Mouse (Mus musculus): ENCODE measurements around the gene Cutc.

Gene Cutc

DNA sequence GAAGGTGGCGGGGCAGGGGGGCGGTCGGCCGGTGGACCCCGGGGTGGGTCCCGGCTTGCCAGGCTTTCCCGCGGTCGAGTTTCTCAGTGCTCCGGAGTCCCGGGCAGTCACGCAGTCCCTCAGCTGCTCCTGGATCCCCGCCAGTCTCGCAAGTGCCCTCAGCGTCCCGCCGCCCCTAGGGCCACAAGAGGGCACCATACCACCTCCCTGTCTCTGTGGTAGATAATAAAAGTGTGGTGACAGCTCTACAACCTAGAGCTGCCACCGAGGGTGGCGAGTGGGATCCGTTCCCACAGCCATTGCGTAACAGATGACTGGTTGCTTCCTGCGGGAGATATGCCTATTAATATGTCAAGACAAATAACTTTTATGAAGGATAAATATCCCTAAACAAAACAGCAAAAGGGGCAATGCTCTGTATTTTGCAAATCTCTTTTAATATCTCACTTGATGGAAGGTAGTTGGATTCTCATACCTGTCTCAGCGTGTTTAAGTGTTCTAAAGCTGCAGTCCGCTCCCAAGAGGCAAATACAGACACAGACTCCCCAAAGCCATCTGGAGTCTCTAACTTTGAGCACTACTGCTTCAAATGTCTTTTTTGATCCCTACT, 535 bp downstream of the Cutc start:
- in situ Hi-C loops (cut with MboI, MseI), result no loop called here

DNA sequence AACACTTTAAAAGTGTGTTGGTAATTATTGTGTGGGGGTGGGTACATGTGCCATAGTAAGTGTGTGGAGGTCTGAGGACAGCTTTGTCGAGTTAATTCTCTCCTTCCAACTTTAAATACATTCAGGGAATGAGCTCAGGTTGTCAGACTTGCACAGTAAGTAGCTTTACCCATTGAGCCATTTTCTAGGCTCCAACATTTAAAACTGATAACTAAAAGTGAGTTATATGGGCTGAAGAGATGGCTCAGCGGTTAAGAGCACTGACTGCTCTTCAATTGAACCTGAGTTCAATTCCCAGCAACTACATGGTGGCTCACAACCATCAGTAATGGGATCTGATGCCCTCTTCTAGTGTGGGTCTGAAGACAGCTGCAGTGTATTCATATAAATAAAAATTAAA, 1.4 kb downstream of the Cutc start:
- in situ Hi-C loops (cut with MboI, MseI), result no loop called here

DNA sequence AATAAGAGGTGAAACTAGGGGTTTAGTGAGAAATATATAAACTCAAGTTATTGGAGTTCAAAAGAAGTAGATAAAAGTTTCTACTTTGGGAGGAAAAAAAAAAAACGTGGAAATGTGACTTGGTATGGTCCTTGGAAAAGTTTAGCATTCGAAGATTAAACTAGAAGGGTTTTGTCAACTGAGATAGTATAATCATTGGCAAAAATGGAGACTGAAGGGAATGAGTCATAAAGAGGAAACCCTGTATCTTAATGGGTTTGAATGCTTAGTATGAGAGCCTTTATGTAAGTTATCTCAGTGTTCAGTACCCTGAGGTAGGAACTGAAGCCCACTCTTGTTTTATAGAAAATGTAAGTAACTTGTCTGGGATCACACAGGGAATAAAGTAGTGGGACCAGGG, 2.1 kb downstream of the Cutc start:
- in situ Hi-C loops (cut with MboI, MseI), result no loop called here

DNA sequence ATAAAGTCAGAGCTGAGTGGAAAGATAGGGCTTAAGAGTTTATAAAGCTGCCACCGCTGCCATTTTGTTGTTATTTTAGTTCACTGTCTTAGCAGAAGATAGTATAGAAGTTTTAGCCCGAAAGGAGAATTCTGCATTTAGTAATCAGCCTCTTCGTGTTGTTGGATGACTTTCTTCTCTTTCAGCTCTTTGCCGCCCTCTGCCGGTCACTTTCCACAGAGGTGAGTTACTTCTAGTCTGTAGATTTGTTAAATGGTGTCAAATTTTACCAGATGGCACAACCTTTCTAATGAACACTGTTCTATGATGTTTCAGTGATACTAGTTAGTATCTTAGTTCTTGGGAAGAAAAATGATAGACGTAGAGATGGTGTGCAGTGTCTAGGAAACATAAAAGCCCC, 7.7 kb downstream of the Cutc start:
- in situ Hi-C loops (cut with MboI, MseI), result no loop called here

DNA sequence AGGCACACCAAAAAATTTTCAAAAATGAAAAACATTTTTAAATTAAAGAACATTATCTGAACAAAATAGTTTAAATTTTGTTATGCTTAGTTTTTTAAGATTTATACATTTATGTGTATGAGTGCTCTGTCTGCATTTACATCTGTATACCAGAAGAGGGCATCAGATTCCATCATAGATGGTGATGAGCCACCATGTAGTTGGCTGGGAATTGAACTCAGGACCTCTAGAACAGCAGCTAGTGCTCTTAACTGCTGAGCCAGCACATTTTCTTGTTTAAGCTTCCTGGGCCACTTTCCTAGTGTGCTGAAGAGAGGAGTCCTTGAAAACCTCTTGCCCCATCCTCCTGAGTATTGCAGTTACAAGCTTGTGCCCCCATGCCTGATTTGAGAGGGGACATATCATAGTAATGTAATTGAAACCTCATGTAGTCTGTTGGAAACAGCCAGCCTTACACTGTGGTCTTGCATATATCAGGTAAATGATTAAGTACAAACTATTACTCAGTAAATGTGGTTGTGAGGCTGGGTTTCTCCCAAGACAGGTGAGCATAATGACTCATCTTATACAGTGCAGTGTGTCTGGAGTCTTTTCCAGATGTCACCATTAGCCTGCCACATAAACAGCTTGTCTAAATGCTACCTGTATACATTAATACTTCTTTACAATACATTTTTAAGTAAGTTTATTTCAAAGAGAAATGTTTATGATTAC, 8.9 kb downstream of the Cutc start:
- in situ Hi-C loops (cut with MboI, MseI), result no loop called here

DNA sequence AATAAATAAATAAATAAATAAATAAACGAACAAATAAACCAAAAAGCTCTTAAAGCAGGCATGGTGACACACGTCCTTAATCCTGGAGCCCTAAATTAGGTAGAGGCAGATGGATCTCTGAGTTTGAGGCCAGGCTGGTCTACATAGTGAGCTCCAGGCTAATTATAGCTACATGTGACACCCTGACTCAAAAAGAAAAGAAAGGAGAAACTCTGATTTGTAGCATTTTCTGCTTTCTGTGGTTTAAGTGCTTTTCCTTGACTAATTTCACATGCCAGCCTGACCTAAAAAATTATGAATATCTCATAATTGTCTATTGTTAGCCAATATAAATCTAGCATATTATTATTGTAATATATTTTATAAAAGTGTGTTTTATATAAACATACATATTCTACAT, 9.6 kb downstream of the Cutc start:
- in situ Hi-C loops (cut with MboI, MseI), result no loop called here

DNA sequence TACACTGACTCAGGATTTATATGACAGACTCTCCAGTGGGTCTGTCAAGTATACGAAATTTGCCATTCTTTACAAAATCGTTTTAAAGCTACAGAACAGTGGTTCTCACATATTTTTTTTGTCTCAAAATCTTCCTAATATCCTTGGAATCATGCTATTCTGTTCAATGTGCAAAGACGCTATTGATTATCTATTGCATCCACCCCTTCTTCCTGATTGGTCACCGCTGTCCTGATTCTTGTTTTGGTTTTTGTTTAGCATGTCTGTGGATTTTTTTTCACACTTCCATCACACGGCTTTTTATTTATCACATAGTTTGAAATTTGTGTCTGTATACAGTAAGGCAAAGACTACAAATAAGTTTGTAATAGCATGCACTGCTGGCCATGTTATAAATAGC, 13.7 kb downstream of the Cutc start:
- in situ Hi-C loops (cut with MboI, MseI), result no loop called here

DNA sequence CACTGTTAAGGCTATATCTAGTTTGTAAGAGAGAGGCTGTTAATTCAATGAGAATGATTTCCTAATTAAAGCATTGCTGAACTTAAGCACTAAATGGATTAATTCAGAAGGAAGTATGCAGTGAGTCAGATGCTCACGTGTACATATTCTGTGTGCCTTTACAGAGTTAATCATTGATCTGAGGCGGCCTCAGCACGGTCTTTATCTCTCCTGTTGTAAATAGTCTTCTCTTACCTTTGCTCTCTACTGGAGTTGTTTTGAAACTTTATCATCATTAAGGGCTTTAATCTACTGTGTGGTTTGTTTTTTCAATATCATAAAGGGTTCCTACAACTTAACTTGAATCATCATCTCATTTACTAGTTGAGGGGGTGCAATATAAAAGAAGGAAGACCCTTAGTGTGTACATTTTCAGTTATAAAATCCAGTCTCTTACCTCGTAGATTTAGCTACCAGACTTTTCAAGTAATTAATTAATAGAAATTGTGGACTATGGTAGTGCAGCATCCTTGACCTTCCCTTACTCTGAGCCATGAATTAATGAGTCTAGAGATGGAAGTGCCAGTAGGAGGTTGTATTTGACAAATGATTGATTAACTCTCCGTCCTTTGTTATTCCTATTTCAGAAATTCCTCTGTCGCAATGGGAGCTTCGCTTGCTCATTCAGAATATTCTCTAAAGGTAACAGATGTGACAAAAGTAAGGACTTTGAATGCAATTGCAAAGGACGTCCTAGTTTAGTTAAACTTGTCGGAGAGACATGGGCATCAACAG, 14.9 kb downstream of the Cutc start:
- in situ Hi-C loops (cut with MboI, MseI), result no loop called here

DNA sequence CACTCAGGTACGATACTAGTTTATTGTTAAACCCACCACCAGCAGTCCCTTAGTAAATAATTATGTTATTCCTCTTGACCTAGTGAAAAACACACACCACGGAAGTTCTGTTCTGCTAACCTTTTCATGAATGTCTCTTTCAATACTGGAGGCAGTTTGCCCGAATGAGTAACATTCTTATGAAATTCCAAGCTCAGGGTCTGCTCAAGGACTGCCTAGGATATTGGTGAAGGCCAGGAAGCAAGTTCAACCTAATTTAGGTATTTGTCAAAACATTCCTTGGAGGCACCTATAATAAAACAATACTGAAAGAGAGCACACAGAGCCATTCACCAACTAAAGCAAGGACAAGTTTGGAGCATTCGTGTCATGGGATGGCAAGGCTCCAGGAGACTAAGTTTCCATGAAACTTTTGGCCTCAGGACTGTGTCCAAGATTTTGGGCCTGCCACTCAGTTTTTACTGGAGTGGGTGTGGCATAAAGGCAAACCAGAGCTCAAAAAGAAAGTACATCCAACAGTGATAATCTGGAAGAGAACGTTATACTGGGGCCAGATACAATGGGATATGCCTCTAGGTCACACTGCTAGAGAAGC, 16.7 kb downstream of the Cutc start:
- in situ Hi-C loops (cut with MboI, MseI), result no loop called here

DNA sequence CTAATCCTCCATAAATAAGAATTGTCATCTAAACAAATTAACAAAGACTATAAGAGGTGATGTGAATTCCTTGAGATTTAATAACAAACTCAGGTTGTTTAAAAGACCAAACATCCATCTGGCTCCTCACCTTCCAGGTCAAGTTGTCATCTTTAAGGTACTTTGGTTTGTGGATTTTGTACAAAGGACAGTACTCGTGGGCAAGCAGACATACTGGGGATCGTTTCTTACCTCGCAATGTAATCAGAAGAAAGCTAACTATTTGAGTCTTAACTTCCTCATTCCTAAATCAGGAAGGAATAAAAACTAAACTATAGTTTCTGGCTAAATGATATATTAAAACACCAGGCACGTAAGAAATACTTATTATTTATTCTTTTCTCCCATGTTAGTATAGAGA, 17.8 kb downstream of the Cutc start:
- in situ Hi-C loops (cut with MboI, MseI), result no loop called here

DNA sequence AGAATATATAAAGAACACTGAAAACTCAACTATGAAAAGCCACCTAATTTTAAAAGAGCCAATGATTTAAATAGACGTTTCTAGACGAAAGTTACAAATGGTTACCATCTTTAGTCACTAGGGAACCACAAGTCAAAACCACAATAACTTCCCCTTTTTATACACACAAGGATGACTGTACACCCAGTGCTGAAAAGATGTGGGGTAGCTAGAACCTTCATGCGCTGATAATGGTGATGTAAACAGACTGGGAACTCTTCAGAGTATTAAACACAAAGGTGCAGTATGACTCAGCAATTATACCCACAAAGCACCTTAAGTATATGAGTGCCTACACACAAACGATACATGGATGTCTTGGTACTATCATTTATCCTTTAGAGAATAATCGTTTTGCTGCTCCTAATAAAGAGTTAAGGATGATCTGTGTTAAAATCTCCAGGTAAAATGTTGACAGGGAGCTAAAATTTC, 18.7 kb downstream of the Cutc start:
- in situ Hi-C loops (cut with MboI, MseI), result no loop called here

DNA sequence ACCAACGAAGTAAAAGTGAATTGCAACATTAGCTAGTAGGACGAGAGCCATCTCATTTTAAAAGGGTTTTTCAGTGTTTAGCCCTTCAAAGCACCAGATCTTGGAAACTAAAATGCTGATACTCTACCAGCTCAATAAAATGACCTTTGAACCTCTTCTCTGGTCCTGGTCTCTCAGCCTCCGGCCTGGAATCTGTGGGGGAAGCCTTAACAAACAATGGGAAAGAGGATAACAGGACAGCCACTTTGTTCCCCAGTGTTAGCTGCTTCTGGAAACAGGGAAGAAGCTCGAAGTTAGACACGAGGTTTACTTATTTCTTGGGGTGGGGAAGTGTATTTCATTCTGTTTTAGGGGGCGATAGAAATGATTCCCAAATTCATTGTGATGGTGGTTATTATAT, 19.5 kb downstream of the Cutc start:
- in situ Hi-C loops (cut with MboI, MseI), result no loop called here

DNA sequence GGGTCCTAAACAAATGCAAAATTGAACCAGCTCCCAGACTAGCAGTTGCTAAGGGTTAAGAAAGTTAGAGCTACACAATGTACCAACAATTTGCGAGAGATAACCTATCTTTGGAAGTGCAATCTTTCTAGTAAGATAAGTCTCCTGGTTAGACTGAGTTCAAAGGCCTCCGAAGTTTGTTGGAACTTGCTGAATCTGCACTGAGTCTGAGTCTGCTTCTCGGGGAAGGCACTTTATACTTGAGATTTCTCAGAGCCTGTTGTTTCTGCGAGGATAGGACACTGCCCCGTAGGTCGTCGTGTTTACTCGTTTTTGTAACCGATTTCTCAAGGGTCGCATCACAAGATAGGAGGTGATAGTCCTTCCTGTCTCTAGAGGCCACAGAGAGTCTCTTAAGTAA, 22.6 kb downstream of the Cutc start:
- in situ Hi-C loops (cut with MboI, MseI), result no loop called here

DNA sequence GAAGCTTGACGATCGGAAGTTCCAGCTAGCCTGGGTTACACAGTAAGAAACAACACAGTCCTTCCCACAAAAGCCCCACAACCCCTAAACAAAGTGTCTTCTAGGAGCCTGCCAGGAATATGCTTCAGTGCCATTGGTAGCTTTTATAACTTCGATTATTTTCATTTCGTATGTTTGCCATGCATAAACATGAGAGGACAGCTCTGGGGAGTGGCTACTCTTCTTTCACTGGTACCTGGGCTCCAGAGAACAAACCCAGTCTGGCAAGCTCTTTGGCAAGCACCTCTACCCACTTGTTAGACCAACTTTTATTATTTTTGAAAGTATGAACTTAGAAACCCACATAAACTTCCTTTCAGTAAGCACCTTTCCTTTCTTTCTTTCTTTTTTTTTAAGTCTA, 23.8 kb downstream of the Cutc start:
- in situ Hi-C loops (cut with MboI, MseI), result no loop called here

DNA sequence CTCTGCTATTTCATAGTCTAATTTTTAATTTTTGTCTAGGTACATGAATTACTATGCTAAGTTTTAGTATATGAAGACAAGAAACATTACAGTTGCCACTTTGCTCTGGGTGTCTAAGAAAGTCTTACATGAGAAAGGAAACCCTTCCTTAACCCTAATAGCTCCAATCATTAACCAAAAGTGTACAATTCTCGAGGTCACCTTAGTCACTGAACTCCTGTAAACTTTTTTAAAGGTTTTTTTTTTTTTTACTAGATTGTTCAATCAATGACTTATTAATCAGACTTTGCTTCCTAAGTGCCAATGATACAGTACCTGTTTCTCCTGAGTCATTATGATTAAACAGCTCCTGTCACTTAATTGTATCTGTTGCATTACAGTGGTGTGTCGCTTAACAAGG, 24.5 kb downstream of the Cutc start:
- in situ Hi-C loops (cut with MboI, MseI), result no loop called here

DNA sequence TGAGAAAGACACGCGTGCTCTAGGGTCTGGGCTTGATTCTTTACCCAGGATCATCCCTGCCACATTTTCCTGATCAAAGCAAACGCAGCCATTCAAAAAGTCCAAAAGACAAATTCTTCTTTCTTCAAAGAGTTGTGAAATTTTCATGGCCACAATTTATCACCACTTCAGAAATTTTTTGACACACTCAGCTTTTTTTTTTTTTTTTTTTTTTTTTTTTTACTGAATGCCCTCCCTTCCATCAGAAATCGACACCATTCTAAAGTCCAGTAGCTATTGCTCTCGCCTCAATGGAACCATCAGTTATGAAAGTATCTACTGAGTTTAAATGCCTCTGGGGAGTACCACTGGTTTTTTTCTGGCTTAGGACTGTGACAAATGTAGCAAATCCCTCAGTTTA, 27.6 kb downstream of the Cutc start:
- in situ Hi-C loops (cut with MboI, MseI), result loop anchor here in 1 of 2 experiments (10.0 kb wide), 1 partner anchor 1234 kb away; the partner anchor contains the start of gene Lzts2

DNA sequence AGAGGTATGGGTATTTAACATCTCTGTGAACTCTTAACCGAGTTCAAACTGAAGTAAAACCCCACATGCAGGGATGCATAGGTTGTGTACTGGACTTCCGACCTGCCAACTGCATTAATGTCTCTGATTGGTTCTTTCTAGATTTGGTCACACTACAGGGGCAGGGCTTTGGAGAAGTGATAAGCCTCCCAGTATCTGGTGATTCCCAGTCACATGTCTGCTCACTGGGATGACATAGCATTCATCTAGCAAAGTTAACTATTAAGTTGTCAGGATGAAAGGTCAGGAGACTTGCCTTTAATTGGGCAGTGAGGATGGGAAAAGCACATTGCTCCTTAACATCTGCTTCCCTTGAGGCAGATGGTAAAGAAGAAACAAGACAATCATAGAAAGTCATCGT, 29.2 kb downstream of the Cutc start, which contains the start of gene Abcc2:
TSS of gene Abcc2 (plus strand) at position 213 of the 400 bp plus-strand sequence.
- in situ Hi-C loops (cut with MboI, MseI), result loop anchor here in 1 of 2 experiments (10.0 kb wide), 1 partner anchor 1233 kb away; the partner anchor contains the start of gene Lzts2

DNA sequence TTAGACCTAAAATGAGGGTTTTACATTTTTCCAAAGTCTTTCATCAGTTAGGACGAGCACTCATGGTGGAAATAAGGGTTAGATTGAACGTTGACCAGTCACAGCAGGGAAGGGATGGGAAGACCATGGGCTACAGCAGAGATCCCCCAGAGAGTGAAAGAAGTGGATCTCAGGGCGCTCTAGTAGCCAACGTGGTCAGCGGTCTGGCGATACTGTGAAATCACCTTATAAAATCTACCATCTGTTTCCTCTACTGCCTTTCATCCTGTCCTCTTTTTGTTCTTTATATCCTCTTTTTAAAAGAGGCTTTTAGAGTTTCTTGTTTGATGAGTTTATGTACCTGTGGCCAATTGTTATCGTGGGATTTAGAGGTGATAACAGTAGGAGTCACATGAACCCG, 32.0 kb downstream of the Cutc start:
- in situ Hi-C loops (cut with MboI, MseI), result loop anchor here in 1 of 2 experiments (10.0 kb wide), 1 partner anchor 1230 kb away; the partner anchor contains the start of gene Lzts2

DNA sequence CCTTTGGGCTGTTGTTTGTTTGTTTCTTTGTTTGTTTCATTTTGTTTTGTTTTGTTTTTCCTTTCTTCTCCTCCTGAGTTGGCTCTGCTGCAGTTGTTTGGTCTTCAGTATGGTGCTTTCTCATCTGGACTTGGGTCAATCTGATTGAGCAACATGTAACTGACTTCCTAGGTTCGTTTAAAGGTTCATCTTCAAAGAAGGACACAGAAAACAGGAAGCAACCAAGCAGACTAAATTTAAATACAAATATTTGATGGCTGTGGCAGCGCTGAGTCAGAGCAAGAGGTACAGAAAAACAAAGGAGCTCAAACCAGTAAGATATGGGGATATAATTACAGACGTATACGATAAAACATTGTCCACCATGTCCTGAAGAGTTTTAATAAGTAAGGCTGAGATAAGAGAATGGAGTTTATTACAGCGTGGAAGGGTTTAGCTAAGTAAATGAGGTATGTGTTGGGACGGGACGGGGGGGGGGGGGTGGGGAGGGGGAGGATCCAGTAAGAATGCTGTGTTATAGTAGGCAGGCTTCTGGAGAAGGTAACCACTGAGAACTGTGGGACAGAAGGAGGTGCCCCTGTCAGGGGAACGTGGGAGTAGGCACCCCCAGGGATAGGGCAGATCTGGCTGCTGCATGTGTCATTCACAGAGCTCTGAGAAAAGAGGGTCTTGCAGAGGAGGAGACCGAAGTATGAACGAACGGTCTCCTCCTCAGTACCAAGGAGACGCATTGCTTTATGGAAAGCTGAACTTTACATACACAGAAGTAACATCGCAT, 33.6 kb downstream of the Cutc start:
- in situ Hi-C loops (cut with MboI, MseI), result loop anchor here in 1 of 2 experiments (10.0 kb wide), 1 partner anchor 1228 kb away; the partner anchor contains the start of gene Lzts2

DNA sequence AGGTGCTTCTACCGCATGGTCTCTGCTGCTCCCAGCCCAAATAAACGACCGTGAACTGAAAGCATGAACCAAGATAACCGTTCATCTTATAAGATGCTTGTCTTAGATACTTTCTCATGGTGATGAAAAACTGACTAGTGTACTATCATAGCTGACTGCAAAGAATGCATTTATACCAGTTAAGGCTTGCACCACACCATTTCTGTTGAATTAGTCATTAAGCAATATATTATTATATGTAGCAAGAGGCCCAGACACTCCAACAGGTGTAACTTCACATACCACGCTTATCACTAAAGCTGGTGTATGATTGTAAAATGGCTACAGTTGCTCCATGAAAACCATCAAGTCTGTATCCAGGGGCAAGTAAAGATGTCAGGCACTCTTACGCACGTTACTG, 37.0 kb downstream of the Cutc start:
- in situ Hi-C loops (cut with MboI, MseI), result loop anchor here in 1 of 2 experiments (10.0 kb wide), 2 partner anchors 815 to 1225 kb away; partner anchors contain the start of gene Lzts2

DNA sequence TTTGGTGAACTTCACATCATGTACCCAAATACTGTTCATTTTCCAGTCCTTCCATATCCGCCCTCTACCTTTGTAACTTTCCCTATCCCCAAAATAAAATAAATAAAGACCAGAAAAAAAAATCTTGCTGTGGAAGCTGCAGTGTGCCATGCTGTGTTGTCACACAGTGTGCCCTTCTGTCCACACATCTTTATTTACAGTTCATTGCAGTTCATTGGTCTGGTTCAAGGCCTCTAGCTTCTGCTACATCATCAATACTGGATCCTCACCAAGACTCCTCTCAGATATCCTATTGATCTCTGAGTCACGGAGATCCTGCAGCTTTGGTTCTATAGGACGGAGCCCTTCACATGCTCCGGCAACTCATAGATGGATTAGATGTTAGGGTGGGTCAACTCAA, 39.7 kb downstream of the Cutc start:
- in situ Hi-C loops (cut with MboI, MseI), result loop anchor here in 1 of 2 experiments (10.0 kb wide), 1 partner anchor 818 kb away; no protein-coding TSS in a partner anchor
